Mouse (Mus musculus) cerebellum, adult 2 months (tissue): Measurements from ENCODE around the gene Hoxc10.

ENCODE experiments used
- CTCF ChIP-seq: fragments of 200-500 bp; IDR thresholded peaks from 2 replicates; pipeline ENCODE4 v1.5.1; 2011; ENCODE audit warnings: low read depth, mild to moderate bottlenecking, control low read depth, low read length, moderate library complexity, borderline replicate concordance; ENCODE audit not compliant: insufficient read depth
- POLR2A ChIP-seq: fragments of 200-500 bp; IDR thresholded peaks from 2 replicates; pipeline ENCODE4 v1.6.1; 2011; ENCODE audit warnings: low read length, control low read depth, borderline replicate concordance; ENCODE audit not compliant: insufficient read depth

DNA sequence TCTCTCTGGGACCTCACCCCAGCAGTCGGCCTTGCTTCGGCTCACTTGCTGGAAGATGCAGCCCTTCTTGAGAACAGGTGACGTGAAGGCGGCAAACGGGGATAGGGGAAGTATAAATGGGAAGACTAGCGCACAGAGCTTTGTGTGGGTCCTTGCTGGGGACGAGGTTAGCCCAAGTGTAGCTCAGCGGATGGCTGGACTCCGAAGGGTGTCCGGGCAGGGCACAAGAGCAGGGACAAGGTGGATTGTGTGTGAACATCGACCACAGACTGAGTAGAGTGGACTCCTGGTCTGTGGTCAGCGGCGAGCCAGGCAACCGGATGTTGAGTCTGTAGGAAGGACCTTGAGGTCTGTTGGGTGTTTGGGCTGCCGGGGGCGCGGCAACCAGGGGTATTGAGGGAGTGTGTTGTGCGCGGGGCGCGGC lies 9.1 kb downstream of the Hoxc10 start:
- TF ChIP-seq CTCF (no peak), POLR2A (no peak)
